Mouse (Mus musculus): ENCODE data around the gene Nubp2.

Gene Nubp2

GRCm38 (mm10) chr17:24886134-24886931 lies at the start of gene Nubp2, which contains the start of gene Spsb3:
Nubp2 (minus strand) TSS chr17:24886349.
Spsb3 (plus strand) TSS chr17:24886643.
- DNase-seq, result peak; percentile 97

GRCm38 (mm10) chr17:24935666-24936065 lies 49.5 kb upstream of the Nubp2 start:
- no peak for DNase-seq

- DNase-seq, result no peak
These were observed 48.8 kb upstream of the Nubp2 start for GRCm38 (mm10) chr17:24934926-24935325.

- DNase-seq, result no peak
These were observed 47.0 kb upstream of the Nubp2 start for GRCm38 (mm10) chr17:24933163-24933562.

- DNase-seq, result no peak
These were observed 46.3 kb upstream of the Nubp2 start for GRCm38 (mm10) chr17:24932431-24932830.

- no peak for DNase-seq
These were observed 43.4 kb upstream of the Nubp2 start for GRCm38 (mm10) chr17:24929506-24929905.

- DNase-seq, result no peak
These were observed 37.1 kb upstream of the Nubp2 start for GRCm38 (mm10) chr17:24923246-24923645.

GRCm38 (mm10) chr17:24913984-24914383 lies 27.8 kb upstream of the Nubp2 start:
- no peak for DNase-seq

GRCm38 (mm10) chr17:24907591-24907990 lies 21.4 kb upstream of the Nubp2 start:
- no peak for DNase-seq

- no peak for DNase-seq
These were observed 17.6 kb upstream of the Nubp2 start for GRCm38 (mm10) chr17:24903767-24904166.

GRCm38 (mm10) chr17:24902671-24903474 lies 16.7 kb upstream of the Nubp2 start:
- no peak for DNase-seq

GRCm38 (mm10) chr17:24902124-24902523 lies 16.0 kb upstream of the Nubp2 start:
- DNase-seq, result no peak

GRCm38 (mm10) chr17:24900014-24900413 lies 13.9 kb upstream of the Nubp2 start:
- no peak for DNase-seq

- no peak for DNase-seq
These were observed 13.0 kb upstream of the Nubp2 start for GRCm38 (mm10) chr17:24899153-24899552.

- DNase-seq, result no peak
These were observed 12.1 kb upstream of the Nubp2 start for GRCm38 (mm10) chr17:24898041-24898854.

GRCm38 (mm10) chr17:24897600-24897999 lies 11.5 kb upstream of the Nubp2 start:
- no peak for DNase-seq

GRCm38 (mm10) chr17:24896993-24897269 lies 10.8 kb upstream of the Nubp2 start:
- DNase-seq, result no peak

- DNase-seq, result peak; percentile 74
These were observed 10.3 kb upstream of the Nubp2 start, which contains the start of gene Nme3 for GRCm38 (mm10) chr17:24896241-24896992. Nme3 (plus strand) TSS chr17:24896500.

GRCm38 (mm10) chr17:24895571-24896240 lies 9.6 kb upstream of the Nubp2 start:
- no peak for DNase-seq

- peak; percentile 79 for DNase-seq
These were observed 8.9 kb upstream of the Nubp2 start, which contains the start of the genes Eme2 and Mrps34 for GRCm38 (mm10) chr17:24894995-24895547. Eme2 (minus strand) TSS chr17:24895087. Mrps34 (plus strand) TSS chr17:24895116.

Measured in right cerebral cortex, postnatal 4 days (tissue).